Mouse (Mus musculus) right cerebral cortex, postnatal 25 days (tissue): ENCODE data around the gene Cntnap5c.
A peak's percentile ranks its signal among the peaks of the same experiment; 100 is the strongest.

Source experiments
- DNase-seq: peaks from one replicate; pipeline ENCODE4 v3.0.0; 2022

Cntnap5c gene

DNA sequence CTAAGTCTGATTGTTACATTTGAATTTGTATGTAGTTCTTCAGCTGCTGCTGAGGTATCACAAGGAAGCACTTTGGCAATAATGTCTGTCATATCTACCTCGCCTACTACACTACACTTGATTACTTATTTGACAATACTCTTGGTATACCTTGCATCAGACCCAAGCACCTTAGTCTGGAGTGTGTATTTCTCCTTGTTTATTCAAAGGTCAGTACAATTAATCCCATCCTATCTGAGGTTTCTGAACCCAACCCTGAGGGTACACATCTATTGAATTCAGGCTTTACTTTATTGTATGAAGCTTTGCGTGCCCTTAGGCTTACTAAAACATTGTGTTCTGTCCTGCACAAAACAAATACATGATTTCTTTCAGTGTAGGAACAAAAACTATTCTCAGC is 235.1 kb downstream of the Cntnap5c start:
- no peak for DNase-seq

DNA sequence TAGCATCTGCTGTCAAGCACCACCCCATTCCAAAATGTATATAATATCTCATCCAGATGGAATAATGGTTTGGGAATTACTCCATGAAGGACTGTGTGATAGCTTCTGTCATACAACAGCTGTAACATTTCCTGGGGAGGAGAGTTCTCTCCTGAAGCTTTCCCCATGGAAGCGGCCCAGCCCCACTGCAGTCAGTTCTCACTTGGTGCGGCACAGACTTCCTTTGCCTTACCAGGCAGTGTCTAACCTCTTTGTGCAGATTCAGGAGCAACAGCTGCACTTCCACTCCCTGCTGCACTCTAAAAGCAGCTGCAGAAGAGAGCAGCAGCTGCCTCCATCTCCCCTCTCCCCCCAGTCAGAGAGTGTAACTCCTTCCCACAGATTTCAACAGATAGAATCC is 271.8 kb downstream of the Cntnap5c start:
- no peak for DNase-seq

DNA sequence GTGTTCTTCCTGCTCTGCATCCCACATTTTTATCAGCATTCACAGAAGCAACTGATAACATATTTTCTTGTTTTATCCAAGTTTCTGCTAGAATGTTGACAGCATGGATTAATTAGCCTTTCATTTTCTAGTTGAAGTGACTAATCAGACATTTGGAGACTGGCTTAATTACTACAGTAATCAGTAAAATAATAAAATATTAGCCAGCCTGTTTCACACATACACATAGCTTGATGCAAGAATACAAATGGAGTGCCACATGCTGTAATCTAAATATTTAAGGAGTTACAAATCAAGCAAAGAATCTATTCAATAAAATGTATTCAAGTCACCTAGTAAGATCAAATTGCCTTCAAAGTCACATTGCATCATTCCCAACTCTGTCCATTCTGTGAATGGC is 275.8 kb downstream of the Cntnap5c start:
- DNase-seq = no peak

DNA sequence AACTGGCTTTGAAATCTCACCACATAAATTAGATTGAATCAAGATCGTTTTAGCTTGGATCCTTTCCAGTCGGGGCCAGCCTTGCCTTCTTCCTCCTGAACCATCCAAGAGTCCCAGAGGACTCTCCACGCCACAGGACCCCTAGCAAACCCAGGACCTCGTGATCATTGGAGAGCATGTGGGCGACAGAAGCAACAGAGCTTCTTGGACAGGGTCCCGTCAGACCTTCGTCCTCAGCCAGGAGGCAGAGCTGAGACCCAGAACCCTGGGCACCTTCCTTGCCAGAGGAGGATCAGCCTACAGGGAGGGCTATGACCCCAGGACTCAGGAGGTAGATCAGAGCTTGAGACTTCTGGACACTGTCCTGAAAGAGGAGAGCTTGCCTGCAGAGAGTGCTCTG is 300.5 kb downstream of the Cntnap5c start:
- DNase-seq = no peak

DNA sequence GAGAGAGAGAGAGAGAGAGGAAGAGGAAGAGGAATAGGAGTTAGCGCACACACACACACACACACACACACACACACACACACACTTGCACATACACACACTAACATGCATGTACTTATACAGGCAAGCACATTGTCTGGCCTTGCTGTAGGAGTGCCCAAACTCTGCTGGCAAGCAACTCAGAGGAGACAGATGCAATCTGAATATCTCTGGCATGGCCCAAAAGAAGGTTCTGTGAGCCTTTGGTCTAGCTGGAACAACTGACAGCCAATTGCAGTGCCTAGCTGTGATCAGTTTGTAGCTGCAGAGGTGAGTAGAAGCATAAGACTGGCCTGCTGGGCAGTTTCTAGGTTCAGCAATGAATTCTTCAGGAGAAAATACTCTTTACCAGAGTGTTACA is 313.3 kb downstream of the Cntnap5c start:
- DNase-seq = no peak

DNA sequence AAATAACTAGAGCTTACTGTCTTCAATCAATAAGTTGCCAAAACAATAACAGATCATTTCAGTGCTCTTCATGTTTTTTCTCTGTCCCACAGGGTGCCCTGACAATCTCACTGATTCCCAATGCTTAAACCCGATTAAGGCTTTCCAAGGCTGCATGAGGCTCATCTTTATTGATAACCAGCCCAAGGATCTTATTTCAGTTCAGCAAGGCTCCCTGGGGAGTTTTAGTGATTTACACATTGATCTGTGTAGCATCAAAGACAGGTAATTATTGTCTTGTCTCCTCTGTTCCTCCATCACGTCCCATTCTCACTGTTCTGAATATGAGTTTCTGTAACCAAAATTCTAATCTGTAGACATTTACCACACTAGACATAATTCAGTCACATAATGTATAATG is 335.1 kb downstream of the Cntnap5c start:
- DNase-seq = no peak

DNA sequence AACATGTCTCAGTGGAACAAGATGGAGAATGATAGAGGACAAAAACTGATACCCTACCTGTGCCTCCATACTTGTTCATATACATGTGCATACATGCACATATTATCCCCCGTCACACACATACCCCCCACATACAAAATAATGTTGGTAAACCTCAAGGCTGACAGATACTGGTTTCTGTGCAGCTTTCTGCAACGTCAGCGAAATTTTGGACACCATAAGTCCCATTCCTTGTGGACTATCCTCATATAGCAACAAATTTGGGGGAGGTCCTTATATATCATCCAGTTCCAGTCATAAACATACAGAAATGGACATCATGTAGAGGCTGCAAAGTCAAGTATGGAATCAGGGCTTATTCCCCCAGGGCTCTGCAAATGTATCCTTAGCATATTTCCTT is 338.5 kb downstream of the Cntnap5c start:
- DNase-seq = no peak

DNA sequence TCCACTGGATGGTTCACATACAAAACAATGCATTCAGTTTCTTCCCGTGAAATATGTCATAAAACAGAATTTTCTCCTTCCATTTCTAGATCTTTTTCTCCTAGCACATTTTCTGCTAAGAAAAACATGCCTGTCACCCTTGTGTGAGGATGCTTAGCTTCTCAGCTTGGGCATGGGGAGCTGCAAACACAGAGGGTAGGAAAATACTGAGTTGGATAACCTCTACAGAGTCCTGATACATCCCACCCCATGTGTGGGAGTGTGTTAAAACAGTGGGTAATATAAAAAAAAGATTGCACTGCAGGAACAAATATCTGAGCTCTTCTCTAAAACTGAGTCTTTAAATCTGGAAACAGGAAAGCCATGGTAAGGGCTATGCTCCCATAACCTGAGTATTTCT is 339.0 kb downstream of the Cntnap5c start:
- DNase-seq = no peak

DNA sequence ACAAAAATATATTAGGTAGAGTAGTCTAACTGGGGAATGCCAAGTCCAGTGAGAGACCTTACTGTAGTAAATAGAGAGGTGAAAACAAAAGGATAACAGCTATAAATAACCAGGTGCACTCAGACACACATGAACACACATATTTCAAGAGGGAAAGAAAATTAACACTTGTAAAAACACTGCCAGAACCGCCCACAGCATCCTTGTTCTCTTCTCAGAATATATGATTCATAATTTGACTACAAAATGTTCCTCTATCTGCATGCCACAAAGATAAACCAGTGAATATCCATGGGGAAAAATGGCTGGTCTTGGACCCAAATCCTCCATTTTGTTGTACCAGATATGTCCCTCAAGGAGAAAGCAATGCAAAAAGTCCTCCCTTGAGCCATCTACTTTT is 417.8 kb downstream of the Cntnap5c start:
- peak; percentile 29 for DNase-seq

DNA sequence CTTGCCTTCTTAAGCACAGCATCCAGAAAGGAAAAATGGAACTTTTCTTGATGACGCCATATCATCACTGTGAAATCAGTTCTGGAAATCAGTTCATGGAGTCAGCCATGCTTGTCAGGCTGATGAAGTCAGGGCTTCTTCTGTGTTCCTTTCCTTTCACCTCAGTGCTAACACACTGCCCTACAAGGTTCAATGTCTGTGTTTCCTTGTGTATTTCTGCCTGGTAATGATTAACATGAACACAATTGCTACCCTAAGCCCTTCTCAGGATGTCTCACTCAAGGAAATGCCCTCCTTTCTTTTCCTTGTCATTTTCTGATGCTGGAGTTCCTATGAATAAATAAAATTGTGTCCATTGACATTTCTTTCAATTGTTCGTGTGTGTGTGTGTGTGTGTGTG is 431.8 kb downstream of the Cntnap5c start:
- DNase-seq = no peak

DNA sequence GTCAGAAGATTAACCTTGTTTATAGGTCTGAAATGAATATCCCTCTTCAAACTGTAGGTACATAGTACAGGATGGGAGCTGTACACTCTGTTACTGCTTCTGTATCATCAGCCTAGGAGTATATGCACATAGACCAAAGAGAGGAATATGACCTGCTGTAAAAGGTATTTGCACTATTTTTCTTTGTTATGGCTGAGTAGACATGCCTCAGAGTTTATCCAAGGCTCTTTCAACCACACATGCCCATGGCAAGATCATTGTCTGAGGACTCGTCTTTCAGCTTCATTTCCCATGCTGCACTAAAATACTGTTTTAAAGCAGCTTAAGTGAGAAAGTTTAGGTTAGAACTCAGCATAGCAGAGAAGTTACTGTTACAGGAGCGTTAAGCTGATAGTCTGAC is 498.7 kb downstream of the Cntnap5c start:
- no peak for DNase-seq

DNA sequence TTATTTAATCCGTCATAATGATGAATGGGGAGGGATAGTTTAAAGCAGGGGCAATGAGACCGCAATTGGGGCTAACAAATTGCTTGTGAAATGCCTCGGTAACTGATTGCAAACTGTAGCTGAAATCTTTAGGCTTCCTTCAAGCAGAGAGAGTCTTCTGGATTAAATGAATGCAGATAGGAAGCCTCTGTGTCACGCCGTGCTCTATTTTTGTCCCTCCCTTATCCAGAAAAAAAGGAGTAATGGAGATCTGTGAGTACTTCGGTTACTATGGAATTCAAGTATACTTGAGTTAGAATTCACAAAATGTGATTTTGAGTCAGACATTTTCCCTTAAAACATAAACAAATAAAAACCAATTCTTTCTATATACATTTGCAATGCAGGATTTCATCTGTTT is 581.9 kb downstream of the Cntnap5c start:
- DNase-seq = no peak

DNA sequence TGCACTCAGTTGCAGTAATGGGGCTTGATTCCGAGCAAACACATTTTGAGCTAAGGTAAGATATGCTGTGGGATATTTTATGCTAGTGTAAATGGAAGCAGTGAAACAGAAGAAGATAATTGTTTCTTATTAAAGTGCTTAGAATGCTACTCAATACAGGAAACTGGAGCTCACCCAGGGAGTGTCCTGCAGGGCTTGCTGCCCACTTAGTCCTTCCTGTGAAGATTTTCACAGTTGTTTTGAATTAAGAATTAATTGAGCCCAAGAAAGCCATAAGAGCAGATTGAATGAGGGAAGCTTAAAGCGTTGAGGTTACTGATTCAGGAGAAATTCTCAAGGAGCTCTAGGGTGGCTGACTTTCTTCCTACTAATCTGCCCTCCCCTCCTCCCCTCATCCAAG is 586.9 kb downstream of the Cntnap5c start:
- DNase-seq = no peak

DNA sequence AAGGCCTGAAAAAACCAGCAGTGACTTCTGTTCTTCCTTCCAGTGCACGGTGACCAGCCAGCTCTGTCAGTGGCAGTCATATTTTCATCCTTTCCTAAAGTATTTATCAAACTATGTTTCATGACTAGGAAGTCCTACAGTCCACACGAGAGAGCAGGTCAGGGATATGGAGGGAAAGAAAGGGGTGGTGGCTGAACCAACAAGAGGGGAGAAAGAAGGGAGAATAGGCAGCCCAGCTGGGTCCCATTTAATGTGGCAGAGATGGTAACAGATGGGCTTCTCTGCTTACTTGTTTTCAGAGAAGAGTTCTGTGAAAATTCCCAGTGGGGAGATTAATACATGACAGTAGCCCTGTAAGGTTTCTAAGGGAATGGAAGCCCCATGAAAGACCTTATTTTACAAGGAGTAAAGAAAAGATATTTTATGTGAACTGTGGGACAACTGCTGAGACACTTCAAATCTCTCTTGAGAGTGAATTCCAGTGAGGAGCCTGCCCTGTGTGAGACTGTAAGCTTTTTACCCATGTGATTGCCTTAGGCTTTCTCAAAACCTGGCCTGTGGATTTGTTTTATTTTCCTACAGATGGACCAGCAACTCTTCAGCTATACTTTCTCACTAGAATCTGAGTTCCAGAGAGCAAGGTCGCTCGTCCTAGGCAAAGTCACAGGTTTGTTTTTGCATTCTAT is 594.4 kb downstream of the Cntnap5c start:
- no peak for DNase-seq

DNA sequence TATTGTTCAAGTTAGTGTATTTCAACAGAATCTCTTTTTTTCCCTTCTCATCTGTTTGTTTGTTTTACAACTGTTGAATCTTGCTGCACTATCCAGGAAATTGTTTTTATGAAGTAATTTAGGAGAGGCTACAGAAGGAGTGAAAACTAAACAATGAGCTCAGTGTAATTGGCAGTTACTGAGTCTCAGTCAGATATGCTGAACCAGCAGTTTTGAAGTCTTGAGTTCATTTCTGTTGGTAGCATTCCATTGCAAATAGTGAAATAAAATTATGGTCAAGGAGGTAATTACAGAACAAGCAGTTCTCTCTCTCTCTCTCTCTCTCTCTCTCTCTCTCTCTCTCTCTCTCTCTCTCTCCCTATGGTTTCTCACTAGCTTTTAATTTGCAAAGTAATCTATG is 600.7 kb downstream of the Cntnap5c start:
- no peak for DNase-seq

DNA sequence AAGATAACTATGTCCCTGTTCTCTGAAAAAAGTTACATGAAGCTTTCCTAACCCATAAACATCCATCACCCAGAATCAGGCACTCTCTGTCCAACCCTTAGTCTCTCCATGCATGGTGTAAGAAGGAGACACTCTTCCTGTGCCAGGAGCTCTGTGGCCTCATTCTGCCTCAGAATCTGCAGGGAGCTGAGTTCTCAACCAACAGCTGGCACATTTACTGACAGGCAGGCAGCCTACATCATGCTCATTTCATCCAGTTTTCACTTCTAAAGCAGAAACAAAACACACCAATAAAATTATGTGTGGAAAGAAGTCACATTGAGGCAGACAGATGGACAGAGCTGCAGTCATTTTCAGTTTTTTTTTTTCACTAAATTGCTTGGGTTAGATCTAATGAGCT is 638.4 kb downstream of the Cntnap5c start:
- DNase-seq = no peak

DNA sequence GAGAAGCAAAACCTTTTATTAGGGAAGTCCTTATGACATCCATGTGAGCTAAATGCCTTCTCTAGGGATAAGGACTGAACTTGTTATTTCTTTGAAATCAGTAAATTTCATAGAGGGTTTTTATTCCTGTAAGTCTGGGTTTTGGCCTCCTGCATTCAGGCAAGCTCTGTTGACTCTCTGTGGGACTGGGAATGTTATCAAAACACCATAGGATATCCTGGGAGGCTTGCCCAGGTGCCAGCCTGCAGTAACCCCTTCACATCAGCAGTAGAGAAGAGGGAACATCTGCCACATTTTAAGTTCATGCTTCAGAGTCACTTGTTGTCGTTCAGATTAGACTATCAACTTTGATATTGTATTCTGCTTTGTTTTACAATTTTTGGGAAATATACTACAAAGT is 639.4 kb downstream of the Cntnap5c start:
- DNase-seq = no peak

DNA sequence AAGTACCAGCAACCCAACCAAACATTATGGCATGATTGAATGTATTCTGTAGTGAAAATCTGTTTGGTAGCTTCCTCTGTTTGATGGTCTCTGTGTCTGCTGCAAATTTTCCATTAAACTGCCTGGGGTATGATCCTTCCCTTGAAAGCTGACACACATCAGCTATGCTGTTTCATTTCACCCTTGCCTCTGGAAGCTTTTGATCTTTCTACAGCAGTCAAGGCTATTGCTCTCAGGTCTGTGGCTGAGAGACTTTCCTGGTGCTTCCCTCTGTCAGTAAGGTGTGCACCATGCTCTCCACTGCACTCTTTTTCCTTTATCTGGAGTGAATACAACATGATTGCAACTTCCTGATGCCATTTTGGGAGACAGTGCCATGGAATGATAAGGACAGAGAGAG is 668.1 kb downstream of the Cntnap5c start:
- DNase-seq = no peak
